Mouse (Mus musculus): Measurements from ENCODE around the gene Fam72a. TPM values are rescaled to one million over a fixed set of nuclear protein-coding genes. Genes with fewer than 3 reads are reported as not detected.
A peak's percentile ranks its signal among the peaks of the same experiment; 100 is the strongest.

The Fam72a gene
- polyA plus RNA-seq (2016; fragmentation: Nextera tagmentation; extraction: Ambion mirVana): 4.4 and 5.7 TPM in 2 replicates

DNA sequence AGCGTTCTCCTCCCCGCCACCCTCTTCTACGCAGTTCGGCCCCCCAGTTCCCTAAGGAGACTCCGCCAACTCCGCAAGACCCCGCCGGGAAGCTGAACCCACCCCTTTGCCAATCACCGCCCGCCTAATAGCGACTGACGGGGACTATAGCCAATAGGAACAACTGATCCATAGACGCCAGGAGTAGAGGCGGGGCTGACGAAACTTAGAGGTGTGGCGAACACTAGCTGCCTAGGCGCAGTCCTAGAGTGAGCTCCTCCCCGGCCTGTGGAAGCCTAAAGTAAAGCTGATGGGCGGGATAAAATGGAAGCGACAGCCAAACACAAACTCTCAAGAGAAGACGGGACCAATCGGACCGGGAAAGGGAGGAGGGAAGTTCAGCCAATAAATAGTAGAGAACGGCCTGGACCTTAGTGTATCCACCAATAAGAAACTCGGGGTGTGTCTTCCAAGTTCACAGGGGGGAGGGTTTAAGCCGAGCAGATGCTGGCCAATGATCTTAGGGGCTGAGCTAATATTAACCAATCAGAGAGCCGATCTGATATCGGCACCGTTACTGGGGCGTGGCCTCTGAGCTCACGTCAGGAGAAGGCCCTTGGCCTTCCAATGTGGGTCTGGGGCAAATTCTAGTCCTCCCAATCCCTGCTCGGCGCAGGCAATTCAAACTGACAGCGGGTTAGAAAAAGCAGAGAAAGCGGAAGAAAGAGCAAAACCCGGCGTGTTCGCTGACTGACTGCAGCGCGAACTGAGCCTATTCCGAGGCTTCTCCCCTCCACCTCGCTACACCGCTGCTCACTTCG lies at the start of gene Fam72a, which contains the start of gene Srgap2:
Gene Fam72a (plus strand): TSS at position 623 of the 800 bp plus-strand sequence.
Gene Srgap2 (minus strand): TSS at position 72 of the 800 bp plus-strand sequence.
- no peaks in the 10 kb centered on the region for H3K27me3 ChIP-seq (ENCODE audit: low read depth, poor library complexity, severe bottlenecking)
- peak within 1 kb of the TSS; percentile 94 for H3K27ac ChIP-seq (replicated peaks)
- WGBS: under 1% methylated on average over 44 of the region's 44 CpGs
- H3K4me3 ChIP-seq: peak within 1 kb of the TSS; percentile 91
- peak; percentile 97 for DNase-seq (ENCODE audit: low spot score)
- no peaks in the 10 kb centered on the region for H3K9me3 ChIP-seq (replicated peaks)
- H3K36me3 ChIP-seq: no peaks in the 10 kb centered on the region
- peaks cover 73% of the 10 kb centered on the region for H3K4me1 ChIP-seq

DNA sequence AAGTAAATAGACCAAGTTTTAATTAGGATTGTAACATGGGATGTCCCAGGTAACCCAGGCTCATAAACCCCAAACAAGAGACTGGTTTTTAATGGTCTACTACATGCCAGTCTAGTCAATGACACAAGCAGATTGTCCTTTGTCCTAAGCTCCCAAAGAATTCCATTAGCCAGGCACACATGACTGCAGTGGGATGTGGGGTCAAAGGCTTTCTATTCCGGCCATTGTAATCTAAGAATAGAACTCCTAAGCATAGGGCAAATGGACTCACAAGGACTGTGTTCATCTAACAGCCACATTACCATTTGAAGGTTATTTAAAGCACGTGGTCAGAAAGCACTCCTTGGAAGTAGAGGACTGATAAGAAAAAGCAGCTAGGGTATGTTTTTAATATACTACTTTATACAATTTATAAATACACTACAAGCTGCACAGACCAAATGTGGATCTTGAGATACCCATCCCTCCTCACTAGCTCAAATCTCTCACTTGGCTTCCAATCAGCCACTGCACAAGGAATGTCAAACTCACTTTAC lies 48.9 kb upstream of the Fam72a start:
- Histone ChIP-seq H3K4me1 (peaks cover 17% of the 10 kb centered on the region), H3K4me3 (no peak overlapping the region), H3K27ac (replicated peaks) (no peak overlapping the region), H3K27me3 (ENCODE audit: low read depth, poor library complexity, severe bottlenecking) (no peaks in the 10 kb centered on the region), H3K36me3 (peaks cover 10% of the 10 kb centered on the region; the same call in 1 of the 2 replicates), H3K9me3 (replicated peaks) (peaks cover 14% of the 10 kb centered on the region)
- DNase-seq (ENCODE audit: low spot score): peak; percentile 16
- 24% methylated on average over 2 of the region's 2 CpGs for WGBS

DNA sequence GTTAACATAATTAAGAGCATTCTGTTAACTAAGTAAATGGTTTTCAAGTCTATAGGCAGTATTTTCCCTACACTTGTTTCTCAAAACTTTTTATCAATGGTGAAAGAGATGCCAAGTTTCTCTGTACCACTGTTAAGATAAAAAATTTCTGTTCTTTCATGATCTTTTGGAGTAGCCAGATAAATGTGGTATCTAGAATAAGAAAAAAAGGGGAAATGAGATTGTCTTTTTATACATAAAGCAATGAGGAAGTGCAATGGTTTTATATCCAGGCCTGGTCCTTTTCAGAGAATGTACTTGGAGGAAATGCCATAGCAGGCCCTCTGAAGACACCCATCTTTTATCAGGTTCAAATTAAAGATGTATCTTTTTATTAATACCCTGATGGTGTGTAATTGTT lies 46.3 kb upstream of the Fam72a start:
- Histone ChIP-seq H3K27ac (replicated peaks) (no peak overlapping the region), H3K9me3 (replicated peaks) (peaks cover 14% of the 10 kb centered on the region), H3K27me3 (ENCODE audit: low read depth, poor library complexity, severe bottlenecking) (no peaks in the 10 kb centered on the region), H3K4me3 (no peak overlapping the region), H3K36me3 (peaks cover 10% of the 10 kb centered on the region; the same call in 1 of the 2 replicates), H3K4me1 (peaks cover 22% of the 10 kb centered on the region)
- no peak for DNase-seq (ENCODE audit: low spot score)

DNA sequence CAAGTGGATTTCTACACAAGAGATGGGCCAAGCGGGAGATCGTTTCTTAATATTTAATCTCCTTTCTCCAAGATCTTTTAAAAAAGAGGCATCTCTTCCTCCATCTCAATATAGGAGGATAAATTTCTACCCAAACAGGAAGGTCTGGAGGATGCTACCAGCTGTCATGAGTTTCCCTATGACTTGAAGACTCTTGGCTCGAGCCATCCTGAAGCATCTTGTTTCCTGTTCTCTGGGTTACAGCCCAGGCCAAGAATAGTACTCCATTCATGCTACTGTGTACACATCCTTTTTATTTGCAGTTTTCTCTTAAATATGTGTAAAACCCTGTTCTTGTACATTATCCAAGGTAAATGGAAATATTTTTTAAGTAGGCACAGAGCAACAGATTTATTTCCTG lies 45.5 kb upstream of the Fam72a start:
- H3K36me3 ChIP-seq: peaks cover 10% of the 10 kb centered on the region; the same call in 1 of the 2 replicates
- 93% methylated on average over 3 of the region's 3 CpGs for WGBS

DNA sequence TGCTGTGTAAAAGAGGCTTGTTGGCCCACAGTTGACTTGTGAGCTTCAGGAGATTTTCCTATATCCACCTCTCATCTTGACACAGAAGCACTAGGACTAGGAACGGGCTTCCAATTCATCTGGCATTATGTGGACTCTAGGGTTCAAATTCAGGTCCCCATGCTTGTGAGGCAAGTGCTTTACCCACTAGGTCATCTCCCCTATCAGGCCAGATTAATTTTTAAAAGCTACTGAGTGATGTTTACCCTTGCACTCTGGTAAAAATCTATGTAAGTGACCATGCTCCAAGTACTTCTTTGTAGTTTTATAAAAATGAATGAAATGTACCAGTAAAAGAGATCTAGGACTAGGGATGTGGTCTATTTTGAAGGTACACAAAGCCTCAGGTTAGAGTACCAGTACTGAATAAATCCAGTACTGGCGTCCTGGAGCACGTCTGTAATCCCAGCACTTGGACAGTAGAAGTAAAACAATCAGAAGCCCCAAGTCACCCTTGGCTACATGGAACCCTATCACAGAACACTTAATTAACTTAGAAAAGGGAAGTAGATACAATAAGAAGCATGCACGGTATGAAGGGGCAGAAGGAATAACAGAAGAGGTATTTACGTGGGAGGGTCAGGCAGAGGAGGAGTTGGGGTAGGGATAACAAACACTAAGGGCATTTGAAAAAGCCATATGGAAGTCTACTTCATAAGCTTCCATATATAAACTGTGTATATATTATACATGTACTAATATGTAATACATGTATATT lies 41.4 kb upstream of the Fam72a start:
- peaks cover 19% of the 10 kb centered on the region for H3K4me1 ChIP-seq
- no peak overlapping the region for H3K4me3 ChIP-seq
- H3K9me3 ChIP-seq (replicated peaks): no peaks in the 10 kb centered on the region
- no peaks in the 10 kb centered on the region for H3K36me3 ChIP-seq
- DNase-seq (ENCODE audit: low spot score): no peak
- H3K27me3 ChIP-seq (ENCODE audit: low read depth, poor library complexity, severe bottlenecking): no peaks in the 10 kb centered on the region
- no peak overlapping the region for H3K27ac ChIP-seq (replicated peaks)
- WGBS: 74% methylated on average over 5 of the region's 5 CpGs

More for the DNA sequence above, 45.5 kb upstream of the Fam72a start:
- Histone ChIP-seq H3K27me3 (ENCODE audit: low read depth, poor library complexity, severe bottlenecking) (no peaks in the 10 kb centered on the region), H3K27ac (replicated peaks) (no peak overlapping the region), H3K4me1 (peaks cover 29% of the 10 kb centered on the region), H3K9me3 (replicated peaks) (peaks cover 14% of the 10 kb centered on the region), H3K4me3 (no peak overlapping the region)
- no peak for DNase-seq (ENCODE audit: low spot score)

DNA sequence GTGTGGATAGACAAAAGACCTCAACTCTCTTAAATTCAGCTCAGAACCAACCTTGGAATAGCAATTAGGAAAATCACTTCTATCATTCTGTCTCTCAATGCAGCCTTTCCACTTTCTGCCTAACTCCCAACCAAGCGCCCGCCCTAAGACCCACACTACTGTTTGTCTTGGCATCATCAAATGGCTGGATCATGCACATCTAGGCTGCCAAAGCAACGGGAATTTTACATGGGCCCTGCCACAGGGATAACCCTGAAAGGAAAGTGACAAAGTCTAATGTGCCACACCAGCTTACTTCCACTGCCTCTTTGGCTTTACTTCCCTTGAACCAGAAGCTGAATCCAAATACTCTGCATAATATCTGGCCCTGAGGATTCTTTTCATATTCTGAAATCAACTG lies 38.4 kb upstream of the Fam72a start:
- WGBS: 91% methylated on average over 3 of the region's 3 CpGs
- H3K27me3 ChIP-seq (ENCODE audit: low read depth, poor library complexity, severe bottlenecking): no peaks in the 10 kb centered on the region
- peaks cover 28% of the 10 kb centered on the region for H3K4me1 ChIP-seq
- no peaks in the 10 kb centered on the region for H3K9me3 ChIP-seq (replicated peaks)
- H3K4me3 ChIP-seq: no peak overlapping the region
- no peak overlapping the region for H3K27ac ChIP-seq (replicated peaks)
- H3K36me3 ChIP-seq: no peaks in the 10 kb centered on the region
- DNase-seq (ENCODE audit: low spot score): no peak

DNA sequence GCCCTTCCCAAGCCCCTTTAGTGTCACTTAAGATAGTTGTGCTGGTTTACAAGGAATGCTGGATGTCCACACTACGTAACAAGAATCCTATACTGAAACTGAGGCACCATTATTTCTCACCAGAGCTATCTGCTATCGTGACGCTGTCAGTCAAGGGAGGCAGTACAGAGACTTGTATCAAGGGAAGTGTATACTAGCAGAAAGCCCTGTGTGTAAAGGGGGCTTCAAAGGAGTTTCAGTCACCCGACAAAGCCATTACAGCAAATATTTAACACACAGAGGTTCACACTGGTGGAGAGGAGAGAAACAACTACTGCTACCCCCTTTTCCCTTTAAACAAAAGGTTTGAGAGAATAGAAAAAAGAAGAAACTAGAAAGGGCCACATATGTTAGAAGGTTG lies 36.1 kb upstream of the Fam72a start:
- no peak for DNase-seq (ENCODE audit: low spot score)

DNA sequence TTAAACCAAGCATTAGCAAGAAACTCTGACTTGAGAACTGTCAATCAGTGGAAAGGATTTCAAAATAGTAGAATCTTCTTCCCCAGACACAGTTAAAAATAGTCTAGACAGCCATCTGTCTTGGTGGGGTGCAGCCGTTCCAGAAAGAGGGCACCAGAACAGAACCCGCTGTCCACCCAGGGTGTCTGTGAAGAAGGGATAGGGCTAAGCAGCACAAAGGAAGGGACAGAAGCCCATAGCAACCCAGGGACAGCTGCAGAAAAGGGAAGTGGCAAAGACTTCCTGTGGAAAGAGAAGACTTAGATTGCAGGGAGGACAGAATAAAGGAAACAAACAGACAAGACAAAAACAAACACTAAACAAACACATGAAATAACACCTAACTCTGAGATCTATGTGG lies 35.3 kb upstream of the Fam72a start:
- DNase-seq (ENCODE audit: low spot score): no peak
- Histone ChIP-seq H3K4me1 (peaks cover 15% of the 10 kb centered on the region; the same call in 1 of the 2 replicates), H3K27ac (replicated peaks) (no peak overlapping the region), H3K4me3 (no peak overlapping the region), H3K27me3 (ENCODE audit: low read depth, poor library complexity, severe bottlenecking) (no peaks in the 10 kb centered on the region), H3K36me3 (no peaks in the 10 kb centered on the region), H3K9me3 (replicated peaks) (no peaks in the 10 kb centered on the region)
- WGBS: 81% methylated on average over 2 of the region's 2 CpGs

More for the DNA sequence above, 36.1 kb upstream of the Fam72a start:
- H3K27me3 ChIP-seq (ENCODE audit: low read depth, poor library complexity, severe bottlenecking): no peaks in the 10 kb centered on the region
- peaks cover 22% of the 10 kb centered on the region for H3K4me1 ChIP-seq
- WGBS: 84% methylated on average over 4 of the region's 4 CpGs
- no peaks in the 10 kb centered on the region for H3K36me3 ChIP-seq
- no peaks in the 10 kb centered on the region for H3K9me3 ChIP-seq (replicated peaks)
- no peak overlapping the region for H3K27ac ChIP-seq (replicated peaks)
- no peak overlapping the region for H3K4me3 ChIP-seq

DNA sequence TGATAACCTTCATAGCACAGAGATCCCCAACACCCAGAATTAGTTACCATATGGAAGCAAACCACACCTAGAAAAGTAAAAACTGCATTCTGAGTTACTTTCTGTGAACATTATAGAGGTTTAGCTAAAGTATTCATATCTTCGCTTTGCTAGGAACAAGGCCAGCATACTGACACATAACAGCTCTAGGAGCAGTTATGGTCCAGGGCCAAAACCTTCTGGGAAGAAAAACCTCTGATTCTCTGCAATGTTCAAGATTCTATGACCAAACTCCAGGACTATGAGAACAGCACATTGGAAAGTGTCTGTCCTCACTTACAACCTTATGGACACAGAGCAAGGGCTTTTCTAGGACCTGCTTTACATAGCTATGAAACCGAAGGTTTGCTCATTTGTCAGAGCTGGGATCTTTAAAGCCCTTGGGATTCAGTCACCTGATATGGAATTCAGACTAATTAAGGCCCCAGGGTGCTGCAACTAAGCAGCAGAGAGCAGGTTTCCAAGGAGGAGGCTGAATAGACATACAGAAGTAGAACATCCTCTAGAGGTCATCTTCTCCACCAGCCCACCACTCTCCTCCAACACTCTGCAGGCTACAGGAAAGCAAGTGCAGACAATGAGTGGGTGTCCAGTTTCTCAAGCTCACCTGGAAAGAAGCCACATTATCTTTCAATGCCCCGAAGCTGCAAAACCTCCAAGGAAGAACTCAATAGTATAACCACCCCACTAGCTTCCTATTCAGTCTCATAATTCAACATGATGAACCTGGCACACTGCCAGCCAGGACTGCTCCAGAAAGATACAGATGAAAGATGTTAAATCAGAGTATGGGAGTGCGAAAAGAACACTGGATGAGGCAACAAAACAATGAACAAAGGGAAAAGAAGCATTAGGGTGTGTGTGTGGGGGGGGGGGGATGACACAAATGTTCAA lies 33.5 kb upstream of the Fam72a start:
- H3K27ac ChIP-seq (replicated peaks): no peak overlapping the region
- H3K27me3 ChIP-seq (ENCODE audit: low read depth, poor library complexity, severe bottlenecking): no peaks in the 10 kb centered on the region
- H3K9me3 ChIP-seq (replicated peaks): no peaks in the 10 kb centered on the region
- DNase-seq (ENCODE audit: low spot score): no peak
- WGBS: 88% methylated on average over 4 of the region's 4 CpGs
- H3K4me3 ChIP-seq: no peak overlapping the region
- H3K36me3 ChIP-seq: no peaks in the 10 kb centered on the region
- H3K4me1 ChIP-seq: peaks cover 15% of the 10 kb centered on the region; the same call in 1 of the 2 replicates

DNA sequence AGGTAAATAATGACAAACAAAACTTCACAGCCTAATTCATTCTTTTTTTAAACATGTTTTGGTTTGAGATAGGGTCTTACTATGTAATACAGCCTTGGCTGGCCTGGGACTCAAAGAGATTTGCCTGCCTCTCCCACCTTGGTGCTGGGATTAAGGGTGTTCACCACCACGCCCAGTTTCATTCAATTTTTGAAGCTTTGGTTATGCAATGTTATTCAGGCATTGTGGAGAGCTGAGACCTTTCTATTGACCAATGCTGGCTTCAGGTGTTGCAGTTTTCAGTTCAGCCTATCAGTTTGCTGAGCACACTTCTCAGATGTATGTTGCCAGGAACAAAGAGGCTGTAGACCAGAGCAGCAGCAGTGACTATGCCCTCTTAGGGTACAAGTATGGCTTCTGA lies 29.5 kb upstream of the Fam72a start:
- WGBS: 92% methylated on average over 1 of the region's 1 CpGs
- peaks cover 5% of the 10 kb centered on the region; the same call in 1 of the 2 replicates for H3K4me1 ChIP-seq
- H3K4me3 ChIP-seq: no peak overlapping the region
- H3K27ac ChIP-seq (replicated peaks): no peak overlapping the region
- no peaks in the 10 kb centered on the region for H3K9me3 ChIP-seq (replicated peaks)
- H3K27me3 ChIP-seq (ENCODE audit: low read depth, poor library complexity, severe bottlenecking): no peaks in the 10 kb centered on the region
- H3K36me3 ChIP-seq: no peaks in the 10 kb centered on the region
- DNase-seq (ENCODE audit: low spot score): no peak

DNA sequence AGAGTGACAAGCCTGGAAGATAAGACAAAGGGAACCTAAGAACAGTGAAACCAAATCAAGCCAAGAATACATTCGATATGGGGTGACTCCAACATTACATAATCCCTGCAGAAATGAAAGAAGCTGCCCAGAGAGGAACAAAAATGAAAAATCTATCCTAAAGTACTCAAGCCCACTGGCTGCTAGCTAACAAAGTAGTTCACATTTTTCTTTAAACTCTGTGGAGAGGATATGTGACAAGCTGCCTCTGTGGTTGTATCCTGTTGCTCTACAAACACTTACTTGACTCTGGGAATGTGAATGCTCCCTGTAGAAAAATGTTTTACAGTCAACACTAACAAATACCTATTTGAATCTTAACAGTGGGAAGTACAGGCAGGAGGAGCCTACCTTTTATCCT lies 26.0 kb upstream of the Fam72a start:
- Histone ChIP-seq H3K4me3 (no peak overlapping the region), H3K4me1 (peaks cover 5% of the 10 kb centered on the region), H3K27ac (replicated peaks) (no peak overlapping the region), H3K27me3 (ENCODE audit: low read depth, poor library complexity, severe bottlenecking) (no peaks in the 10 kb centered on the region), H3K36me3 (no peaks in the 10 kb centered on the region), H3K9me3 (replicated peaks) (no peaks in the 10 kb centered on the region)
- 95% methylated on average over 1 of the region's 1 CpGs for WGBS
- DNase-seq (ENCODE audit: low spot score): no peak

DNA sequence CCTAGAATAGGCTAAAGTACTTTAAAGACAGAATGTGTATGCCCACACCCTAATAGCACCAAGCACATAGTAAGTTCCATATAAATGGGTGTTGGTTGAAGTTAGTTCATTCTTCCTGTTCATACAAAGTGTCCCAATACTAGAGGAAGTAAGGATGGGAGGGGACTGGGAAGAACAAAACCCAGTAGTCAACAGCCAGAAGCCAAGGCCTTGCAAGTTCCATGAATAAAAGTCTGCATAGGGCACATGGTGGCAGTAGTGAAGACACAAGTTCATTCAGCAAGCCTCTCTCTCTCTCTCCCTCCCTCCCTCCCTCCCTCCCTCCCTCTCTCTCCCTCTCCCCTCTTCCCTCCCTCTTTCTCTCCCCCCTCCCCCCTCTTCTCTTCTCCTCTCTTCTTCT lies 16.6 kb upstream of the Fam72a start:
- DNase-seq (ENCODE audit: low spot score): no peak
- Histone ChIP-seq H3K9me3 (replicated peaks) (no peaks in the 10 kb centered on the region), H3K27ac (replicated peaks) (no peak overlapping the region), H3K4me3 (no peak overlapping the region), H3K4me1 (peaks cover 8% of the 10 kb centered on the region), H3K36me3 (no peaks in the 10 kb centered on the region), H3K27me3 (ENCODE audit: low read depth, poor library complexity, severe bottlenecking) (no peaks in the 10 kb centered on the region)

All from midbrain, embryonic 10.5 days (tissue).